Mouse (Mus musculus): ENCODE data around the gene Cacnb4. TPM values are rescaled to one million over a fixed set of nuclear protein-coding genes. Genes with fewer than 3 reads are reported as not detected.

The Cacnb4 gene
- polyA plus RNA-seq, 2 experiments from 2014 or later, result 0.28 to 0.42 TPM

DNA sequence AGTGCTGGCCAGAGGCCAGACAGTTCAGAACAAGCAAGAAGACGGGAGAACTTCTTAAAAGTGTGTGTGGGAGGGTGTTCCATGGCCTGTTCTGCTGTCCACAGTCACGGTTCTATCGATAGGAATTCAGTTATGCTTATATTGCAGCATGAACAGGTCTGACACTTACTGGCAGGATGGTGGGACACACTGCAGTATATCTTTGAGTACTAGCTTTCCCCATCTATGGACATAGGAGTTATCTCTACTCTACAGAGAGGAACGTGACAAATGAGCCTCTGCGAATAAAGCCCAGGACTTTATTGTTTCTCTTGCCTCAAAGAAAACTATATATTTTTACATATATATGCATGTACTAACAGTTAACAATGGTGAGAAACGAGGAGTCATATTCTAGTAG lies 209.0 kb downstream of the Cacnb4 start:
- ATAC-seq, result no peak

DNA sequence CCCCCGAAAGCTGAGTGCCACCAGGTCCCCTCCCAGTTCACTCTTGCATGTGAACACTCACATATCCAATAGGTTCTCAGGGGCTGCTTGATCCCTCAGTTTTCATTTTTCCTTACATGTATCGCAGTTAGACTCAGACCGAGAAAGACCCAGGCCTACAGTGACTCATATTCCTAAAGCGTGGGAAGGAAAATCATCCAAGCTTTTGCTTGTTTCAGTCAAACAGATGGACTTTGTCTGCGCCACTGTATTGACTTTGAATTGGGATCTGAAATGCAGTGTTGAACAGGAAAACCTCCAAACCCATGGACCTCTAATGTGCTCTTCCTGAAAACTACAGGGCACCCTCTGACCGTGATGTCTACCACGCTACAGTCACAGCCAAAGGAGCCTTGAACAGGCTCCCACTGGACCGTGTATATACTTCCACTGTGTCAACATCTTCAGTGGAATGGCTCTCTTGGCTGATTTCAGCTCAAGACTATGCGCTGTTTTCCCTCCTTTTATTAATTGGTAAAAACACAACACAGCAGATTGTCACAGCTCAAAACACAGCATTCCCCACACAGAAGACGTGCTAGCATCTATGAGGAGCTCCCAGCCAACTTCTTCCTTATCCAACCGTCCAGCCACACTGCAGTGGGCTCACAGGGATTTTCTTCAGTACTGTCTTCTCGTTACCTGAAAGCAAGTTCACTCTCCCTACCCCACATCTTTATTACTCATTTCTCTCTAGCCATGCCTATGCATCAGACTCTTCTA lies 215.2 kb downstream of the Cacnb4 start:
- no peak for ATAC-seq

DNA sequence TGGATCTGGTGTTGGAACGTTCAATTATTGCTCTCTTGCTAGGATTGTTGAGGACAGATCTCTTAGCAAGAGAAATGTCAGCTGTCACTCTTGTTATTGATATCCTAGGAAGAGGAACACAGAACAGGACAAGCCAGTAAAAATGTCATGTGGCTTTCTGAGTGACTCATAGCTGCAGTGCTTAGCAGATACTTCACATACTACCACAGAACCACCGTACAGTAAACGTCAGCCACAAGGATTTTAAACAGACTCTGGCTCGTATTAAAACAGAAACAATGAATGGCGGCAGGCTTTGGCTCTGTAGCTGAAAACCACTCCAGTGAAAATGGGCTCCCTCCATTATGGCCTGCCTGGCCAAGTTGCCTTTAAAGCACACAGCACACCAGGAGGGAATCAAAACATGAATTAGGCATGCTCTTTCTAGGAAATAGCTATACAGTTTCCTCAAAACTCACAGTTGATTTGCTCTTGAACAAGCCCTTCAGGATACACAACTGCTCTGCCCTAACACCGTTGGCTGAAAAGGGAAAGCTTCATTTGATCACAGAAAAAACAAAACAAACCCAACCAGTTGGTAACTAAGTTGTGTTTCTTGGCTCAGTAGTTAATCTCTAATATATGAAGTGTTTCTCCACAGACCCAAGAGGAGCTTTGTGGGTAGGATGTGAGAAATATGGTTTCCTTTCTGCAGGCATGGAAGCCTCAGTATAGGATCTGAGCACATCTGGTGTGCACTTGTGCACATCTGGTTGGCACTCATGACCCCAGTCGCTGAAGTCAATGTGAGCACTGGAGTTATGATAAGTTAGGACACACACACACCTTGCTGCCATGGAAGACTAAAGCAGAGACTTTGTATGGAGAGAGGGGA lies 220.8 kb downstream of the Cacnb4 start:
- no peak for ATAC-seq

DNA sequence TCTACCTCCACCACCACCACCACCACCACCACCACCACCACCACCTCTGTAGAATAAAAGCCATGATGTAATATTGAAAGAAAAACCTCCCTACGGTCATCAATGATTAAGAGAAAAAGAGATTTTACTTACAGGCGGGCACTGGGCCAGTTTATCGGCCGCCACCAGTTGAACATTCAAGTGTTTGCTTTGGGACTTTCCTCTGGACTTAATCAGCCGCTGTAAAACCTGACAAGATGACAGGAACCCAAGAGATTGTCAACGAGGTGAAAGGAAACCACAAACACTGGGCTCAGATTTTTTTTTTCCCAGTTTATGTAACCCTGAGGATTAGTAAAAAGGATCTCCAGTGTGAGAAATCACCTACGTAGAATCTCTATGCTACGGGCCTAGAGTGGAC lies 226.8 kb downstream of the Cacnb4 start:
- ATAC-seq, result no peak

DNA sequence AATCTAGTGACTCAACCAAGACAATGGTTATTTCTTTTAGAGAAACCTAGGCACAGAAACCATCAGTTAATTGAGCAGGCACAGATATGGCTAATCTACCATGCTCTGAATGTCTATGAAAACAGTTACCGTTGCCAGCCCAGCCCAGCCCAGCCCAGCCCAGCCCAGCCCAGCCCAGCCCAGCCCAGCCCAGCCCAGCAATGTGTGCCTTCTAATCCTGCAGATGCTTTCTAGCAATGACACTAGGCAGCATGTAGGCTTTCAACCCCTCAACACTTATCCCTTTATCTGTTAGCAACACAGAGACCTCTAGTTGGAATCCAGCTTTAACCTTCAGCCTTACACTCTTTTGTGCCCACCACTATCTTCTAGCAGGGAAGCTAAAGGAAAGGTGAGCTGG lies 227.7 kb downstream of the Cacnb4 start:
- no peak for ATAC-seq

DNA sequence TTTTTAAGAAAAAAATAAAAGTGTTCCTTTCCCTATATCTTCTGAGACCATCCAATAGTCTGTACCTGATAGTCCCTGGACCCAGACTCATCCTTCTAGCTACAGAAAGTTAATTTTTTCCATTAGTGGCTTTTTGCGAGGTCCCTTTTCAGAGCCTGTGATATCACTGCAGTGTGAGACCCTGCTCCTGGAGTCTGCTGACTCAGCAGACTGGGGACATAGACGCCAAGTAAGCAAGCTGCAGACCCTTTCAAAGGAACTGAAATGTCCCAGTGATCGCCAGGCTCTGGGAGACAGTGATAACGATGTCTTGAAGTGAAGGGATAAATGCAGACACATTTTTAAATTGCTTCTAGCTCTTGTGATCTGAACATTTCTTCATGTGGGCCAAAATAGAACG lies 230.0 kb downstream of the Cacnb4 start:
- ATAC-seq, result no peak

DNA sequence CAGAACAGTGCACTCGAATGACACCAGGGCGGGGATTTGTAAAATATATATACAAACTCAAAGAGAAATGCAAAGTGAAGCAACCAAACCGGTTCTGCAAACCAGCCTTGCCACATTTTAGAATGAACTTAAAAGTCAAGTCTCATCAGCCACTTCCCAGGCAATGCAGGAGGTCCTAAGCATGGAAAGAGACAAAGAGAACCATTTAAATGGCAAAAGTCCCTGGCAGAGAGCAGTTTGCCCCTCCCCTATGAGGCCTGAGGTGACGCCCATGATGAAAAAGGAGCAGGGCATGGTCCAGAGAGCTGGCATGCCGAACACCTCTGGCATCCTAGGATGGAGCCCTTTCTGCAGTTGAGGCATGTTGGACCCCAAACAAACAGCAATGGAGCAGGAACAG lies 234.5 kb downstream of the Cacnb4 start:
- ATAC-seq, result no peak

DNA sequence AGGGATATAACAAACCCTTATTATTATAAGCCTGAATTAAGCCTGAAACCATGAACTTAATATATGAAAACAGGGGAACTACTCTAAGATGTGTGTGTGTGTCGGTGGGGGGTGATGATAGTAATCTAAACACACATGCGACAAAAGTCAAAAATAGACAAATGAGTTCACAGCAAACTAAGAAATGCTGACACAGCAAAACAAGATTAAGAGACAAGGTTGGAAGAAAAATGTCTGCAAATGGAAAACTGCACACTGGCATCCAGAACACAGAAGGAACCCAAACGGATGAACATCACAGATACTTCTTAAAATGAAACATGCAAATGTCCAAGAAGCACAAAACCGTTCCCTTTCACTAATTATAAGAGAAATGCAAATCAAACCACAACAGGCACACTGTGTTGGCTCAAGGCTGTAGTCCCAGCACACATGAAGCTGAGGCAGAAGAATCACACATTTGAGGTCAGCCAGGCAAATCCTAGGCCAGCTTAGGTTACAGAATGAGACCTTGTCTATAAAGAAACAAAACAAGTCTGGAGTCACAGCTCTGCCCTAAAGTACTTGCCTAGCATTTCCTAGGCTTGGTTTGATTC lies 236.1 kb downstream of the Cacnb4 start:
- no peak for ATAC-seq

DNA sequence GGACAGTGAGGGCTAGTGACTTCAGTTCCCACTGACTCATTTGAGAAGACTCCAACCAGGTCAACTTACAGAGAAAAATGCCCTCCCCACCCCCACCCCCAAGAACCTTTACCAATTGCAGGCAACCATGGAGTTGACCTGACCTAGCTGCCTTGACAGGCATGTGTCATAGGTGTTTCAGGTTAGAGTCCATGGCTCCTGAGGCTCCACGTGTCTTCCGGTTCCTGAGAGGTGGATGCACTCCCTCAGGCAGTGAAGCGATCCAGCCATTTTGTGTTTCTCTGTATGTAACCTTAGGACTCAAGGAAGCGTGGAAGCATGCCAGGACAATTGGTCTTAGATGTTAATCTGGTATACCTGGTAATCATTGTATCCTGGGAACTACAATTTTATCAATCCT lies 238.2 kb downstream of the Cacnb4 start:
- no peak for ATAC-seq

DNA sequence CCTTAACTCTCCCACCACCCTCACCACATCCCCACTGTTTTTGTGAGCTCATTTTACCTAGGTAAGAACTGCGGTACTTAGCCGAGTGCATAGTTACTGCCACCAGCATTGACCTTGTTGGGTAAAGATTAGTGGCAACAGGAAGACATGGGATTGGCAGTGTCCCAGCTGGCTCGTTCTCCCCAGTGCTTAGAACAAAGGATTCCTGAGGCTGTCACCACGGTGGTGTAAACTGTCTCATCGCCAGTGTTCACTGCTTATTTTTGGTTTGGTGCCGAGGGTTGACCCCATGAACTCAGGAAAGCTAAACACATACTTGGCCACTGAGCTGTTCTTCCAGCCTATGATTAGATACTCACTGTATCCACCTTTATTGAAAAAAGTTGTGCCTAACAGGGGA lies 238.6 kb downstream of the Cacnb4 start:
- no peak for ATAC-seq

DNA sequence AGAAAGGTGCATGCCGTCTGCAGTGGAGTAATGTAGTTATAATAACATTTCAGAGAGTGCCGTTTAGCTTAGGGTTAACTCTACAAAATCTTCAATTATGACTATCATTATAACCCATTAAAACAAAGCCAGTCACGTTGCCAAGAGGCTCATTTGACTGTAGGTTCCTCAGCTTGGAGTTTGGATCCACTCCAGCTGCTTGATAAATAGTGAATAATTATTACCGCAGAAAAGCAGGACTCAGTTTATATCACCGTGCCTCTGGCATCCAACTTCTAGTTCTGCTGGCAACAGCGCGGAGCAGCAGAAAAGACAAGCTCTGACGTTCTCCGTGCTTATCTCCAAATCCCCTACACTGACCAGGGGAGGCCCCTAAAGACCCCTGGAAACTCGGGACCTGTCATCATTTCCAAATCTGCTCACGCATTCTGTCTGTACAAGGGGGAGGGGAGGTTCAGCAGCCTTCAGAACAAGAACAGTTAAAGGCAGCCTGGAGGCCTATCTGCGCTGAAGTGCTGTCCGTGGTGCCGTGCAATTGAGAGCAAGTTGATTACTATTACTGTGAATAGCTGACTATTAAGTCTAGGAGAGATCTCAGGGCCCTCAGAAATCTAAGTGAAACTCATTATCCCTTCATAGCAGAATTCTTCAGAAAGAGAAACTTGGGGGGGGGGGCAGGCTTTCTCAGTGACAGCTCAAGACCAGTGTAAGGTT lies 240.6 kb downstream of the Cacnb4 start:
- ATAC-seq, result no peak

DNA sequence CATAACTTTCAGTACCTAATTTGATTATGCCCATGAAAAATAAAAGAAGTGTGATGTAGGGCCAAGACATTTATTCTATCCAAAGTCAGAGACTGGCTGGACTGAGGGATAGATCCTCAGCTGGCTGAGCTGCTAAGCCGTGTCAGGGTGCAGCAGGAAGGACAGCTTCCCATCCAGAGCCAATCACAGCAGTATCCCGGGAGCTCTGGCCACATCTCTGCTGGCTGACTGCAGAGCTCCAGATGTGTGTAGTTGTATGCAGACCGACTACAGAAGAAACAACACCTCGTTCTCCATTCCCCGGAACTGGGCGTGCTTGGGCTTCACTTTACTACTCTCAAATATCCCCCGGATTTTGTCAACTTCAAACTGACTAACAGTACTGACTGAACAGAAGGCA lies 243.3 kb downstream of the Cacnb4 start:
- ATAC-seq, result no peak

DNA sequence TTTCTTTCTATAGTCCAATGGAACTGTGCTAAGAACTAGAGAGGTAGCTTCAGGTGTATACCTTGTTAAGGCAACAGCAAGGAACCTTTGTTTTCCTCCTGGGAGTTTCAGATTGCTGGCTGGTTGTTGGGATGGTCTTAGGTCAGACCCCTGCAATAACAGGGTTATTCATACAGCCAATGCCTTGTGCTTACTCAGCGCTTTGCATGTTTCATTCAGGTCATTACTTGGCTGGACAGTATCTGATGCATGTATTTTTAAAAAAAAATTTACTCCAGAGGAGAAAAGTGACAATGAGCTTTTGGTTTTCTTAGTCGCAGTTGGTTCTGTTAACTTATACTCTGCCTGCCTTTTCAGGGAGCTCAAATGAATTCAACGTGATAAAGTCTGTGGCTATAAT lies 249.2 kb downstream of the Cacnb4 start:
- no peak for ATAC-seq

DNA sequence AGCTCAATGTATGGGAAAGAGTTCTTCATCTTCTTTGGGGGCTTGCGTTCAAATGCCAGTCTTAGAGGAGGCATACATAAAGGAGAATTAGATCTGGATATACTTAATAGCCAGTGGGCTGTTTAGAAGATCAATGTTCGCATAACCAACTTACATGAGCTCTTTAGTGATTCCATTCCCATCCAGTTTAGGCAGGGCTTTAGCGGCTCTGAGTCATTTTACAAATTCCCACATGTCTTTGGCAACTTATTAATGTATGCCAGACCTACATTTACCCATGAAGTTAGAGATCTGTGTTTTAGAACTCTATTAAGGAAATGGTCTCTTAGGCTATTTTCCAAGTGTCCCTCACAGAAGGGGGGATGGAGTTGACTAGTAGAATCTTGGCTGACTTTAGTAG lies 250.6 kb downstream of the Cacnb4 start:
- no peak for ATAC-seq

DNA sequence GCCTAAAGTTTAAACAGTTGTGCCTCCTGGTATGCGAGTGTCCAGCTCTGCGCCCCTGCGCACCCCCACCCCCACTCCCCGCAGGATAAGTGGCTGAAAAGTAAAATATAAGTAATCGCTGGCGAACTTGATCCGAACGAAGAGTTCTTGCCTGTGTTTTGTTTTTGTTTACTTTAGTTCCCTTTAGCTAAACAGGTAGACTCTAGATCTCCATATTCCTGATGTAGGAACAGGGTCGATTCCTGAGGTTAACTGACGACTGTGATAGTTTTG lies 251.2 kb downstream of the Cacnb4 start:
- ATAC-seq, result no peak

DNA sequence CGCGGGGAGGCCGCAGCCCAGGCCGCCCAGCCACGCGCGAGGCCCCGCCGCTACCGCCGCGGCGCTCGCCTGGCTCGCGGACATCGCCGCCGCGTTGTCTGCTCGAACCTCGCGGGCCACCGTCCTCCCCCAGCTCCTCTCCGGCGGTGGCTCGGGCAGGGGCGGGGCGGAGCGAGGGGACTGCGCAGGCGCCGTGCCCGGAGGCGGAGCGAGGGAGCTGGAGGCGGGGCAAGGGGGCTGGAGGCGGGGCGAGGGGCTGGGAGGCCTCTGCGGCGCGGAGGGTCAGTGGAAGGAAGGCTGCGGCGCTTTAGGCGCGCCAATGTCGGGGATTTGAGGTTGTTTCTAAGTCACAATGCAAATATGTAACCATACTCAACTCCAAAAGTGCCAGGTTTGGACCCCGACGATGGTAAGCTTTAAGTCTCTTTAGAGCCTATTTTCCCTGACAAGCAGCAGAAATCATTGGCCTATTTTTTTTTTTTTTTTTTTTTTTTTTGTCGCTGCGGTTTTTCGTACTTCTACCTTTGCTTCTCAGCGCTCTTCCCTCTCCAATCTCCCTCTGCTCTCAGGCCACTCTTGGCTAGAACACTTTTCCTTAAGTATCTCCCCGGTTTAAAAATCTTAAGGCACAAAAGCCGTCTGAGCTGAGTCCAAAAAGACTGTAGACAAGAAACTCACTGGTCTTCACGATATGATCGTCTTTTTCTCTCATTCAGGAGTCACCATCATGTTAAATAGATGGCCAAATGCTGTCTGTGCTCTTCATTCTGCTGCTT lies 251.7 kb downstream of the Cacnb4 start, which contains the start of gene Arl5a:
TSS of gene Arl5a (minus strand) at position 155 of the 776 bp plus-strand sequence.
- peak; percentile 81 for ATAC-seq

DNA sequence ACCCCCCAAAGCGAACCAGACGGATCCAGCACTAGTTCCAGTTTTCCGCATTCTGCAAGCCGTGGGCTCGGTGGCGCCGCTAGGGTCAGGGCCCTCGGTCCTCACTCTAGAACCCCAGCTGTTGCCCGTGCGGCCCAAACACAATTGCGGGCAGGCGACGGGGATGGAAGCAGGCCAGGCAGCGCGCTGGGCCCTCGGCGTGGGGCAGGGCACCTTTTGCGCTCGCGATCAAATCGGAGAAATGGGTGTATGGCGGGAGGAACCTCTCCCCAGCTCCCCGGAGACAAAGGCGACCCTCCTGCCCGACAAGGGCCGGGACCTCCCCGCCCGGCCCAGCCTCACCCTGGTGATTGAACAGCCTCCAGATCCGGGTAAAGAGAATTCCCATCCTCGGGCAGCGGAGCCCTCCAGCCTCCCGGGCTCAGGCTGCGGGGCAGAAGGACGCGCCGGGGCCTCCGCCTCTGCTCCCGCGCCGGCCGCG lies 252.3 kb downstream of the Cacnb4 start:
- peak; percentile 51 for ATAC-seq

DNA sequence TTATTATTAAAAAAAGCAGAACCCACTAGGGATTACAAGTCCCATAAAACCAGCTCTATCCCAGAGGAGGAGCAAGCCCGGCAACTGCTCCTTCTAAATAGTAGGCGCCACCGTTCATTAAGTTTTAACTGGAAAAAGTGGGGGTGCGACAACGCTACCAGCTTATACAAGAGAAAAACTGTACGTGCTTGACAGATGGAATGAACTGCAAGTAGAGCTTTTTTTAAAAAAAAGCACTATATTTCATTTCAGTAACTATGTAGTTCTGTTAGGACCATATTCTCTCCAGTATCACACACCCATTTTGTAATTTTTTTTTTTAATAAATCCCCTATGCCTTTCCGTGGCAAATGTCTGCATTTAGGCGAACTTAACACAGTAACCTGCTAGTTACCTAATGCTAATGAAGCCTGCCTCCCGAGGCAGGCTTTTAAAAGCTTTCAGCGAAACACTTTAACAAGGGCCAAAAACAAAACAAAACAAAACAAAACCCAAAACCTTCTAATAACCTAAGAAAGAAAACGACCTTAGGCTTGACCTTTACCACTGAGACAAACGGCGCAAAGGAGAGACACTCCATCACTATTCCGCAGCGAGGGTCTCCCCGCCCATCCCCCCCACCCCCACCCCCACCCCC lies 252.9 kb downstream of the Cacnb4 start:
- no peak for ATAC-seq

DNA sequence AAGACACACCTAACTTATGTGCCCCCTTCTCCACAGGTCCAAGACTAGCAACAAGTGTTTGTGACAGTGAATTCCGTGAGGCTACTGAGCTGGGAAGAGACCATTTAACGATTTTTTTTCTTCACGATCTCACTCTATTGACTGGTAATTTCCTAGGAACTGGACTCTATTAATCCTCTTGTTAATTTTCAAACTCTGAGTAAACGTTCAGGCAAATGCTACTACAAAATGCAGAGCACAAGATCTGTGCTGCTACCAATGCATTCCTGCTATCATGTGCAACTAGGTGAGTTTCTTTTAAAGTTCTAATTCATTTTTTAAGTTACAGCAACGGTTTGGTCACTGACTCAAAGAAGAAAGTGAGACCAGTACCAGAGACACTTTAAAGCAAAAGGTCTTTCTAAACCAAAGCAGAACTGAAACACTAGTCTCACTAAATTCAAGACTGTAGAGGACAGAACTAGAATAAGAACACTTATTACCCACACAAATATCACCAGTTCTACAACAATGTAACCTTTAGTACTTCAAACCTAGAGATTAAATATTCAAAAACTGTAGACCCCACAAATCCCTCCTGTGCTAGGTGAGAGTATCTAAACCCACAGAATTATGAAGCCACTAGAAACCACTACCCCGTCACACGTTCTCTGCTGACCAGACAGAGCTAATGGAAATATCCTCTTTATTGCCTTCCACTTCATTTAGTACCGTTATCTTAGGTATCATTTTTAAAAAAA lies 253.6 kb downstream of the Cacnb4 start:
- no peak for ATAC-seq

DNA sequence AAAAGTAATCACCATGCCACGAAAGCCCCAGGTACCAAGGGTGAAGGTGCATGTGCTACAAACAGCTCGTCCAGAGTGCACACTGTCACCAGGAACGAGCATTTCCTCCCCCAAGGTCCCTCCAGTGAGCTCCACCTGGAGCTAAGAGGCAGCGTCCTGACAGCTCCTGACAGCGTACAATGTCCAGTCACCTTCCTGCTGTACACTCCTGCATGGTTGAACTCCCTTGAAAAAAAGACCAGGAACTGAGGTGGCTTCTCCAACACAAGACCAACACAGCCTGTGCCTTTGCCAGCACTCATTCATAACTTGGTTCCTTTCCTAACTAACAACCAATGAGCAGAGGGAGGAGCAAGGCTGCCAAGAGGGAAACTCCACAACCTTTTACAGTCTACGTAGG lies 255.4 kb downstream of the Cacnb4 start:
- ATAC-seq, result peak; percentile 16

Data from CD4-positive, CD25-positive, alpha-beta regulatory T cell, adult 4 months (primary cell).